Mouse (Mus musculus) retina, adult 2 months (tissue): ENCODE results near the gene Ubl7.

Experiments
- DNase-seq: peaks from one replicate; pipeline ENCODE4 v3.0.0-alpha.2; 2012; ENCODE audit warnings: low read depth, low spot score

The Ubl7 gene

GRCm38 (mm10) chr9:57921491-57922060, 10.8 kb downstream of the Ubl7 start:
- DNase-seq, result no peak

GRCm38 (mm10) chr9:57922381-57922780, 11.6 kb downstream of the Ubl7 start:
- no peak for DNase-seq

GRCm38 (mm10) chr9:57923046-57923445, 12.3 kb downstream of the Ubl7 start:
- DNase-seq, result no peak

- DNase-seq, result no peak
These were observed 20.5 kb downstream of the Ubl7 start for GRCm38 (mm10) chr9:57931166-57931767.

- no peak for DNase-seq
These were observed 21.5 kb downstream of the Ubl7 start for GRCm38 (mm10) chr9:57932253-57932652.

GRCm38 (mm10) chr9:57932831-57933602, 22.2 kb downstream of the Ubl7 start:
- DNase-seq, result no peak

GRCm38 (mm10) chr9:57935683-57936437, 25.1 kb downstream of the Ubl7 start:
- peak; percentile 75 for DNase-seq

GRCm38 (mm10) chr9:57937171-57937570, 26.4 kb downstream of the Ubl7 start:
- DNase-seq, result no peak

- no peak for DNase-seq
These were observed 26.9 kb downstream of the Ubl7 start for GRCm38 (mm10) chr9:57937651-57938050.

- no peak for DNase-seq
These were observed 27.7 kb downstream of the Ubl7 start for GRCm38 (mm10) chr9:57938225-57939055.

GRCm38 (mm10) chr9:57939431-57940348, 28.9 kb downstream of the Ubl7 start, which contains the start of gene Sema7a:
TSS of gene Sema7a (plus strand) at chr9:57940112.
- no peak for DNase-seq

GRCm38 (mm10) chr9:57940349-57940794, 29.6 kb downstream of the Ubl7 start:
- DNase-seq, result no peak

GRCm38 (mm10) chr9:57940861-57941638, 30.3 kb downstream of the Ubl7 start:
- DNase-seq, result no peak

- DNase-seq, result no peak
These were observed 31.3 kb downstream of the Ubl7 start for GRCm38 (mm10) chr9:57942039-57942438.

GRCm38 (mm10) chr9:57943067-57943466, 32.3 kb downstream of the Ubl7 start:
- DNase-seq, result no peak

- DNase-seq, result no peak
These were observed 33.8 kb downstream of the Ubl7 start for GRCm38 (mm10) chr9:57944572-57944971.

GRCm38 (mm10) chr9:57945771-57946616, 35.2 kb downstream of the Ubl7 start:
- peak; percentile 79 for DNase-seq

GRCm38 (mm10) chr9:57947381-57948030, 36.7 kb downstream of the Ubl7 start:
- no peak for DNase-seq
